Mouse (Mus musculus) CH12.LX (cell line): ENCODE measurements around the gene 4930595D18Rik. TPM values are rescaled to one million over a fixed set of nuclear protein-coding genes. Genes with fewer than 3 reads are reported as not detected.

ENCODE experiments used
- DNase-seq: peaks from one replicate; pipeline ENCODE4 v3.0.0-alpha.2; 2013; ENCODE audit errors: extremely low read depth
- H3K27ac ChIP-seq: 2 replicates; pipeline ENCODE4 v1.5.1; 2012; ENCODE audit warnings: low read depth, mild to moderate bottlenecking, control low read depth, moderate library complexity; ENCODE audit not compliant: insufficient read depth
- H3K27me3 ChIP-seq: replicated peaks from 2 replicates; pipeline ENCODE3; 2012; ENCODE audit warnings: inconsistent platforms
- H3K36me3 ChIP-seq, 2 experiments: replicated peaks in 1 of 2; 2 replicates each; pipeline versions ENCODE3 to v1.6.1; 2012; ENCODE audit warnings: inconsistent platforms in 1 of 2, low read length in 1 of 2, mild to moderate bottlenecking in 1 of 2, mixed read lengths in 1 of 2, moderate library complexity in 1 of 2; ENCODE audit not compliant: control insufficient read depth in 1 of 2, insufficient read depth in 1 of 2
- H3K4me1 ChIP-seq, 2 experiments: 2 replicates each; pipeline ENCODE4 v1.6.1; 2012; ENCODE audit warnings: inconsistent platforms in 1 of 2, moderate library complexity in 1 of 2; ENCODE audit not compliant: insufficient read depth in 2 of 2, control insufficient read depth in 1 of 2
- H3K4me2 ChIP-seq: 2 replicates; pipeline ENCODE4 v1.6.1; 2012; ENCODE audit warnings: low read depth, mild to moderate bottlenecking, control low read depth; ENCODE audit not compliant: poor library complexity, insufficient read depth, severe bottlenecking
- H3K4me3 ChIP-seq, 3 experiments: fragments of 150-350 bp in 1 of 3; sonication (generic) in 1 of 3; replicated peaks in 1 of 3; 2 replicates each; pipeline versions ENCODE3 to v1.5.1; 2011 to 2012; ENCODE audit warnings: low read depth in 2 of 3, low read length in 2 of 3, mild to moderate bottlenecking in 2 of 3, moderate library complexity in 2 of 3, control low read depth in 1 of 3, improper control_type of control experiment in 1 of 3, inconsistent platforms in 1 of 3, mixed read lengths in 1 of 3; ENCODE audit not compliant: poor library complexity in 1 of 3
- H3K79me2 ChIP-seq: replicated peaks from 2 replicates; pipeline ENCODE4 v1.6.1; 2012; ENCODE audit warnings: mild to moderate bottlenecking, moderate library complexity; ENCODE audit not compliant: control insufficient read depth, poor library complexity, insufficient read depth, severe bottlenecking; ENCODE audit errors: extremely low read depth
- H3K9ac ChIP-seq: 2 replicates; pipeline ENCODE4 v1.6.1; 2012; ENCODE audit warnings: low read depth, mild to moderate bottlenecking, control low read depth, moderate library complexity; ENCODE audit not compliant: insufficient read depth
- H3K9me3 ChIP-seq: replicated peaks from 2 replicates; pipeline ENCODE3; 2012; ENCODE audit warnings: low read length, inconsistent platforms, mixed read lengths
- BHLHE40 ChIP-seq: IDR thresholded peaks from 2 replicates; pipeline ENCODE4 v1.6.1; 2011; ENCODE audit warnings: mild to moderate bottlenecking, low read depth, low read length, improper control_type of control experiment
- CHD2 ChIP-seq: IDR thresholded peaks from 2 replicates; pipeline ENCODE4 v1.6.1; 2011; ENCODE audit warnings: low read length, improper control_type of control experiment
- CTCF ChIP-seq, 2 experiments: IDR thresholded peaks in 1 of 2; conservative IDR thresholded peaks in 1 of 2; 2 replicates each; pipeline ENCODE4 v1.5.1; 2011 to 2012; ENCODE audit warnings: low read depth in 2 of 2, low read length in 2 of 2, improper control_type of control experiment in 1 of 2, inconsistent platforms in 1 of 2, mild to moderate bottlenecking in 1 of 2, moderate library complexity in 1 of 2
- EP300 ChIP-seq: IDR thresholded peaks from 2 replicates; pipeline ENCODE4 v1.6.1; 2011; ENCODE audit warnings: low read length, improper control_type of control experiment
- HCFC1 ChIP-seq: IDR thresholded peaks from 2 replicates; pipeline ENCODE4 v1.6.1; 2012; ENCODE audit warnings: low read depth, mild to moderate bottlenecking, inconsistent platforms, low read length, improper control_type of control experiment
- IRF4 ChIP-seq: IDR thresholded peaks from 2 replicates; pipeline ENCODE4 v1.6.1; 2014; ENCODE audit warnings: low read depth, mild to moderate bottlenecking, inconsistent platforms, low read length, improper control_type of control experiment
- JUN ChIP-seq: IDR thresholded peaks from 2 replicates; pipeline ENCODE4 v1.6.1; 2011; ENCODE audit warnings: low read depth, mild to moderate bottlenecking, low read length, improper control_type of control experiment, moderate library complexity; ENCODE audit not compliant: insufficient read depth
- JUND ChIP-seq: conservative IDR thresholded peaks from 2 replicates; pipeline ENCODE4 v1.6.1; 2011; ENCODE audit warnings: low read depth, low read length, improper control_type of control experiment
- KAT2A ChIP-seq: IDR thresholded peaks from 2 replicates; pipeline ENCODE4 v1.6.1; 2012; ENCODE audit warnings: low read length, improper control_type of control experiment, inconsistent platforms; ENCODE audit not compliant: insufficient replicate concordance
- MAX ChIP-seq: IDR thresholded peaks from 2 replicates; pipeline ENCODE4 v1.6.1; 2011; ENCODE audit warnings: low read length, improper control_type of control experiment
- MAZ ChIP-seq: IDR thresholded peaks from 2 replicates; pipeline ENCODE4 v1.6.1; 2012; ENCODE audit warnings: low read depth, mild to moderate bottlenecking, inconsistent platforms, low read length, improper control_type of control experiment, moderate library complexity
- MEF2A ChIP-seq: IDR thresholded peaks from 2 replicates; pipeline ENCODE4 v1.6.1; 2014; ENCODE audit warnings: low read depth, mild to moderate bottlenecking, inconsistent platforms, low read length, improper control_type of control experiment, borderline replicate concordance
- MXI1 ChIP-seq: IDR thresholded peaks from 2 replicates; pipeline ENCODE4 v1.6.1; 2011; ENCODE audit warnings: mild to moderate bottlenecking, low read depth, low read length, improper control_type of control experiment
- MYC ChIP-seq: IDR thresholded peaks from 2 replicates; pipeline ENCODE4 v1.6.1; 2011; ENCODE audit warnings: low read depth, mild to moderate bottlenecking, improper control_type of control experiment, low read length
- NELFE ChIP-seq: IDR thresholded peaks from 2 replicates; pipeline ENCODE4 v1.6.1; 2011; ENCODE audit warnings: low read depth, low read length, improper control_type of control experiment
- POLR2AphosphoS2 ChIP-seq: IDR thresholded peaks from 2 replicates; pipeline ENCODE4 v1.6.1; 2011; ENCODE audit warnings: low read depth, low read length, improper control_type of control experiment
- RAD21 ChIP-seq: IDR thresholded peaks from 2 replicates; pipeline ENCODE4 v1.6.1; 2011; ENCODE audit warnings: low read depth, mild to moderate bottlenecking, low read length, improper control_type of control experiment, moderate library complexity
- RCOR1 ChIP-seq: conservative IDR thresholded peaks from 2 replicates; pipeline ENCODE4 v1.6.1; 2012; ENCODE audit warnings: low read depth, mild to moderate bottlenecking, inconsistent platforms, low read length, improper control_type of control experiment
- SMC3 ChIP-seq: IDR thresholded peaks from 2 replicates; pipeline ENCODE4 v1.6.1; 2011; ENCODE audit warnings: low read depth, low read length, improper control_type of control experiment
- TBP ChIP-seq: conservative IDR thresholded peaks from 2 replicates; pipeline ENCODE4 v1.6.1; 2011; ENCODE audit warnings: low read depth, low read length, improper control_type of control experiment
- UBTF ChIP-seq: IDR thresholded peaks from 2 replicates; pipeline ENCODE4 v1.6.1; 2012; ENCODE audit warnings: low read depth, mild to moderate bottlenecking, inconsistent platforms, low read length, improper control_type of control experiment, moderate library complexity
- USF1 ChIP-seq: IDR thresholded peaks from 2 replicates; pipeline ENCODE4 v1.6.1; 2014; ENCODE audit warnings: low read depth, mild to moderate bottlenecking, inconsistent platforms, low read length, improper control_type of control experiment
- USF2 ChIP-seq: conservative IDR thresholded peaks from 2 replicates; pipeline ENCODE4 v1.6.1; 2011; ENCODE audit warnings: low read depth, low read length, improper control_type of control experiment
- ZMIZ1 ChIP-seq: IDR thresholded peaks from 2 replicates; pipeline ENCODE4 v1.6.1; 2012; ENCODE audit warnings: low read depth, mild to moderate bottlenecking, inconsistent platforms, low read length, improper control_type of control experiment
- dilution Hi-C: fragments of 300-500 bp; cut with MboI; formaldehyde crosslinking; loops from 2 replicates; pipeline ENCODE4 v1.14.3; 2020; ENCODE audit warnings: low sequenced_read_pairs; ENCODE audit not compliant: extremely low pct_unique_long_range_greater_than_20kb, extremely low pct_ligation_motif_present
- in situ Hi-C: fragments of 300-500 bp; cut with MboI; formaldehyde crosslinking; loops from 3 replicates; pipeline ENCODE4 v1.14.3; 2019; ENCODE audit warnings: low sequenced_read_pairs, low pct_ligation_motif_present, low pct_unique_long_range_greater_than_20kb, mixed read lengths
- polyA plus RNA-seq: library from polyadenylated mRNA; unstranded; fragments of >175 nt; gene quantifications from 2 replicates; pipeline ENCODE4 v1.2.1, GENCODE M21; 2012; ENCODE audit warnings: low read depth; ENCODE audit not compliant: insufficient read length
- total RNA-seq, 2 experiments: library from RNA; depleted of rRNA; stranded (reverse); fragments of 300-350 nt in 1 of 2; fragments of >200 nt in 1 of 2; gene quantifications; 2 replicates each; pipeline ENCODE4 v1.2.3; 2012 to 2014

The 4930595D18Rik gene
- total and polyA plus RNA-seq, 3 experiments = 0.57 TPM; not detected in 2

DNA sequence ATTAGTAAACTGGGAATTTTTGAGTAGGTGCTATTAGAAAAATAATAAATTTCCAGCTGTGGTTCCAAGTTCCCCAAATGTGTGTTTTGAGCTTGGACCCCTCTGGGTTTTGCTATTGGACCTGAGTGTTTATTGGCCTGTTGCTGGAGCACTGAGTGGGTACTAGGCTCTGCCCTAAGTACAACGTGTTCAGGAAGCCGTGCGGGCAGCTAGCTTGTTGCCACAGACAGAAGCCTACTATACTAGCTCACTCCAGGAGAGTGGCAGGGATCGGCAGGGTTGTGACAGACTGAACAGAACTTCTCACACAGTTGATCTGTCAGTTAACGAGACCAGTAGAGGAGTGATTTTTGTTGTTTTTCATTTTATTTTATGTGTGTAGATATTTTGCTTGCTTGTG is 6.1 kb upstream of the 4930595D18Rik start:
- Histone ChIP-seq H3K4me3 (no peak overlapping the region), H3K79me2 (peaks cover 45% of the 10 kb centered on the region), H3K27me3 (no peaks in the 10 kb centered on the region), H3K27ac (no peak overlapping the region), H3K36me3 (peaks cover 11 to 82% of the 10 kb centered on the region in 2 experiments), H3K4me1 (peaks cover 0 to 30% of the 10 kb centered on the region in 2 experiments; a peak in 3 of 4 replicates), H3K9ac (no peak overlapping the region), H3K9me3 (no peaks in the 10 kb centered on the region), H3K4me2 (no peak overlapping the region)
- in situ Hi-C loops = no loop called here
- dilution Hi-C loops = no loop called here
- DNase-seq = no peak
- TF ChIP-seq JUN = no peak
- TF ChIP-seq USF2 = no peak
- no peak for TF ChIP-seq MYC
- TF ChIP-seq EP300 = no peak
- TF ChIP-seq HCFC1 = no peak
- TF ChIP-seq MAZ = no peak
- no peak for TF ChIP-seq MAX
- TF ChIP-seq MXI1 = no peak
- TF ChIP-seq MEF2A = no peak
- no peak for TF ChIP-seq IRF4
- no peak for TF ChIP-seq BHLHE40
- no peak for TF ChIP-seq NELFE
- TF ChIP-seq TBP = no peak
- no peak for TF ChIP-seq CHD2
- TF ChIP-seq, all 38 proteins: peak for 0

DNA sequence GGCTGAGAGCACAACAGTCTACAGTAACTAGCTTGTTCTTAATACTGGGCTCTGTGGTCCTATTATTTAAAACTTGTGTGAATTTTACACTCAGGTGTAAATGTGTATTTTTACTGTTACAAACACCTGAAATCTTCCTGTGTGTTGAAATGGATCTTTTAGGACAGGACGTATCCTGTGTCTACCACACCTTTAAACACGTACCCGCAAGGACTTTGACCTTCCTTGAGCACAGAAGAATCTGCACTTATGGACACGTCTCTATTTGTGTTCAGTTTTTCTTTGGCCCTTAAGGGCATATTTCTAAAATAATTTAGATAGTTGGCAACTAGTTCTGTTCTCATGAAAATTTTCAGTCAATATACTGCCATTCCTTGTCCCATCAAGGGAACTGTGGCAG is 4.0 kb upstream of the 4930595D18Rik start:
- H3K27me3 ChIP-seq = no peaks in the 10 kb centered on the region
- TF ChIP-seq RAD21 = no peak
- TF ChIP-seq KAT2A = no peak
- TF ChIP-seq SMC3 = no peak
- no peak for TF ChIP-seq UBTF
- no peak for TF ChIP-seq USF1
- TF ChIP-seq ZMIZ1 = no peak
- TF ChIP-seq CHD2 = no peak
- TF ChIP-seq JUND = no peak
- TF ChIP-seq RCOR1 = no peak
- TF ChIP-seq MEF2A = no peak
- TF ChIP-seq POLR2AphosphoS2 = no peak
- no peak for TF ChIP-seq CTCF (conservative IDR thresholded peaks at IDR 0.05 in 1 of 2, IDR thresholded peaks at IDR 0.05 in 1 of 2; ENCODE audit: low read depth in 2 of 2, low read length in 2 of 2)
- TF ChIP-seq TBP = no peak
- no peak overlapping the region for H3K27ac ChIP-seq
- H3K4me2 ChIP-seq = no peak overlapping the region
- no peak overlapping the region for H3K9ac ChIP-seq
- no peak for DNase-seq
- in situ Hi-C loops (no loop called here), dilution Hi-C loops (no loop called here)
- H3K4me1 ChIP-seq = peaks cover 6 to 47% of the 10 kb centered on the region in 2 experiments
- no peak overlapping the region for H3K4me3 ChIP-seq
- H3K9me3 ChIP-seq = no peaks in the 10 kb centered on the region
- peaks cover 14 to 86% of the 10 kb centered on the region in 2 experiments for H3K36me3 ChIP-seq
- peaks cover 45% of the 10 kb centered on the region for H3K79me2 ChIP-seq
